Mouse (Mus musculus) liver (tissue): ENCODE results near the gene Cpeb3.
A peak's percentile ranks its signal among the peaks of the same experiment; 100 is the strongest.
"Not testable (repeated sequence)": the region's sequence is repeated elsewhere in the genome, so short reads cannot be mapped to it uniquely, and the experiment has no call there.

Experiments
- DNase-seq: peaks from one replicate; pipeline ENCODE4 v3.0.0-alpha.2; 2020; ENCODE audit warnings: mixed read lengths

Cpeb3 gene

GRCm38 (mm10) chr19:37078571-37078970, 129.8 kb downstream of the Cpeb3 start:
- DNase-seq, result no peak

- no peak for DNase-seq
Measured at GRCm38 (mm10) chr19:37078064-37078463, 130.3 kb downstream of the Cpeb3 start.

GRCm38 (mm10) chr19:37077258-37077657, 131.1 kb downstream of the Cpeb3 start:
- DNase-seq, result not testable (repeated sequence)

GRCm38 (mm10) chr19:37076646-37077045, 131.8 kb downstream of the Cpeb3 start:
- no peak for DNase-seq

GRCm38 (mm10) chr19:37076116-37076515, 132.3 kb downstream of the Cpeb3 start:
- DNase-seq, result no peak

- no peak for DNase-seq
Measured at GRCm38 (mm10) chr19:37075690-37076089, 132.7 kb downstream of the Cpeb3 start.

GRCm38 (mm10) chr19:37074726-37075125, 133.7 kb downstream of the Cpeb3 start:
- no peak for DNase-seq

GRCm38 (mm10) chr19:37074276-37074675, 134.1 kb downstream of the Cpeb3 start:
- no peak for DNase-seq

- DNase-seq, result no peak
Measured at GRCm38 (mm10) chr19:37072871-37073629, 135.4 kb downstream of the Cpeb3 start.

GRCm38 (mm10) chr19:37069243-37069642, 139.2 kb downstream of the Cpeb3 start:
- no peak for DNase-seq

GRCm38 (mm10) chr19:37060078-37060477, 148.3 kb downstream of the Cpeb3 start:
- DNase-seq, result no peak

GRCm38 (mm10) chr19:37059623-37060022, 148.8 kb downstream of the Cpeb3 start:
- DNase-seq, result no peak

- DNase-seq, result no peak
Measured at GRCm38 (mm10) chr19:37057161-37057905, 151.1 kb downstream of the Cpeb3 start.

- DNase-seq, result no peak
Measured at GRCm38 (mm10) chr19:37055976-37056556, 152.3 kb downstream of the Cpeb3 start.

- DNase-seq, result peak; percentile 30
Measured at GRCm38 (mm10) chr19:37050643-37051345, 157.6 kb downstream of the Cpeb3 start.

- no peak for DNase-seq
Measured at GRCm38 (mm10) chr19:37048507-37048906, 159.9 kb downstream of the Cpeb3 start.

GRCm38 (mm10) chr19:37044431-37044830, 164.0 kb downstream of the Cpeb3 start:
- no peak for DNase-seq

GRCm38 (mm10) chr19:37040906-37041305, 167.5 kb downstream of the Cpeb3 start:
- no peak for DNase-seq

GRCm38 (mm10) chr19:37032364-37032763, 176.0 kb downstream of the Cpeb3 start:
- DNase-seq, result no peak

GRCm38 (mm10) chr19:37031446-37031845, 177.0 kb downstream of the Cpeb3 start:
- DNase-seq, result no peak

- no peak for DNase-seq
Measured at GRCm38 (mm10) chr19:37029771-37030170, 178.6 kb downstream of the Cpeb3 start.

GRCm38 (mm10) chr19:37026408-37026807, 182.0 kb downstream of the Cpeb3 start:
- DNase-seq, result no peak

GRCm38 (mm10) chr19:37025839-37026319, 182.5 kb downstream of the Cpeb3 start:
- no peak for DNase-seq
